Mouse (Mus musculus): ENCODE measurements at regions not wholly inside any gene's neighbourhood (a gene's known extent, or its start where the extent isn't known, plus 50 kb on each side); places are given as distances from the start of the nearest gene placed in this dataset.

GRCm38 (mm10) chr2:46993126-46993525, 1820.8 kb upstream of the Acvr2a start:
- Histone ChIP-seq H3ac (ENCODE audit: control insufficient read depth, insufficient read length, low read depth) (no peak overlapping the region), H3K79me3 (ENCODE audit: low read depth) (no peaks in the 10 kb centered on the region), H3K4me3 (ENCODE audit: insufficient read depth, poor library complexity, severe bottlenecking) (no peak overlapping the region), H3K36me3 (ENCODE audit: control insufficient read depth, insufficient read depth) (no peaks in the 10 kb centered on the region), H3K79me2 (ENCODE audit: control insufficient read depth, insufficient read depth) (no peaks in the 10 kb centered on the region), H3K27me3 (ENCODE audit: control insufficient read depth, insufficient read depth, insufficient read length) (no peaks in the 10 kb centered on the region)
- TF ChIP-seq MYOD1 (IDR thresholded peaks at IDR 0.05; ENCODE audit: control insufficient read depth, insufficient read length, low read depth) (no peak), CEBPB (IDR thresholded peaks at IDR 0.05; ENCODE audit: low read depth) (no peak), MYOG (IDR thresholded peaks at IDR 0.05; ENCODE audit: control insufficient read depth, extremely low read depth, insufficient read length) (no peak), MAX (IDR thresholded peaks at IDR 0.05) (no peak), FOSL1 (IDR thresholded peaks at IDR 0.05; ENCODE audit: insufficient read depth, low read length, poor library complexity, severe bottlenecking) (no peak), USF1 (IDR thresholded peaks at IDR 0.05; ENCODE audit: low read depth) (no peak), CTCF (IDR thresholded peaks at IDR 0.05; ENCODE audit: control insufficient read depth, insufficient read depth, insufficient read length) (no peak)

- TF ChIP-seq CTCF (IDR thresholded peaks at IDR 0.05; ENCODE audit: control insufficient read depth, insufficient read depth, insufficient read length) (no peak), USF1 (IDR thresholded peaks at IDR 0.05; ENCODE audit: low read depth) (no peak), FOSL1 (IDR thresholded peaks at IDR 0.05; ENCODE audit: insufficient read depth, low read length, poor library complexity, severe bottlenecking) (no peak), MYOG (IDR thresholded peaks at IDR 0.05; ENCODE audit: control insufficient read depth, extremely low read depth, insufficient read length) (no peak), MAX (IDR thresholded peaks at IDR 0.05) (no peak), CEBPB (IDR thresholded peaks at IDR 0.05; ENCODE audit: low read depth) (no peak), MYOD1 (IDR thresholded peaks at IDR 0.05; ENCODE audit: control insufficient read depth, insufficient read length, low read depth) (no peak)
- Histone ChIP-seq H3K79me3 (ENCODE audit: low read depth) (no peaks in the 10 kb centered on the region), H3K4me3 (ENCODE audit: insufficient read depth, poor library complexity, severe bottlenecking) (no peak overlapping the region), H3ac (ENCODE audit: control insufficient read depth, insufficient read length, low read depth) (no peak overlapping the region), H3K27me3 (ENCODE audit: control insufficient read depth, insufficient read depth, insufficient read length) (no peaks in the 10 kb centered on the region), H3K79me2 (ENCODE audit: control insufficient read depth, insufficient read depth) (no peaks in the 10 kb centered on the region), H3K36me3 (ENCODE audit: control insufficient read depth, insufficient read depth) (no peaks in the 10 kb centered on the region)
Measured at GRCm38 (mm10) chr2:46992672-46993071, 1821.2 kb upstream of the Acvr2a start.

GRCm38 (mm10) chr2:46986689-46987088, 1827.2 kb upstream of the Acvr2a start:
- H3K79me2 ChIP-seq (ENCODE audit: control insufficient read depth, insufficient read depth) = no peaks in the 10 kb centered on the region
- H3K79me3 ChIP-seq (ENCODE audit: low read depth) = no peaks in the 10 kb centered on the region
- no peak overlapping the region for H3K4me3 ChIP-seq (ENCODE audit: insufficient read depth, poor library complexity, severe bottlenecking)
- H3K27me3 ChIP-seq (ENCODE audit: control insufficient read depth, insufficient read depth, insufficient read length) = no peaks in the 10 kb centered on the region
- H3K36me3 ChIP-seq (ENCODE audit: control insufficient read depth, insufficient read depth) = no peaks in the 10 kb centered on the region
- TF ChIP-seq USF1 (IDR thresholded peaks at IDR 0.05; ENCODE audit: low read depth) (no peak), MYOG (IDR thresholded peaks at IDR 0.05; ENCODE audit: control insufficient read depth, extremely low read depth, insufficient read length) (no peak), CTCF (IDR thresholded peaks at IDR 0.05; ENCODE audit: control insufficient read depth, insufficient read depth, insufficient read length) (no peak), CEBPB (IDR thresholded peaks at IDR 0.05; ENCODE audit: low read depth) (no peak), FOSL1 (IDR thresholded peaks at IDR 0.05; ENCODE audit: insufficient read depth, low read length, poor library complexity, severe bottlenecking) (no peak), MAX (IDR thresholded peaks at IDR 0.05) (no peak), MYOD1 (IDR thresholded peaks at IDR 0.05; ENCODE audit: control insufficient read depth, insufficient read length, low read depth) (no peak)
- H3ac ChIP-seq (ENCODE audit: control insufficient read depth, insufficient read length, low read depth) = no peak overlapping the region

DNA sequence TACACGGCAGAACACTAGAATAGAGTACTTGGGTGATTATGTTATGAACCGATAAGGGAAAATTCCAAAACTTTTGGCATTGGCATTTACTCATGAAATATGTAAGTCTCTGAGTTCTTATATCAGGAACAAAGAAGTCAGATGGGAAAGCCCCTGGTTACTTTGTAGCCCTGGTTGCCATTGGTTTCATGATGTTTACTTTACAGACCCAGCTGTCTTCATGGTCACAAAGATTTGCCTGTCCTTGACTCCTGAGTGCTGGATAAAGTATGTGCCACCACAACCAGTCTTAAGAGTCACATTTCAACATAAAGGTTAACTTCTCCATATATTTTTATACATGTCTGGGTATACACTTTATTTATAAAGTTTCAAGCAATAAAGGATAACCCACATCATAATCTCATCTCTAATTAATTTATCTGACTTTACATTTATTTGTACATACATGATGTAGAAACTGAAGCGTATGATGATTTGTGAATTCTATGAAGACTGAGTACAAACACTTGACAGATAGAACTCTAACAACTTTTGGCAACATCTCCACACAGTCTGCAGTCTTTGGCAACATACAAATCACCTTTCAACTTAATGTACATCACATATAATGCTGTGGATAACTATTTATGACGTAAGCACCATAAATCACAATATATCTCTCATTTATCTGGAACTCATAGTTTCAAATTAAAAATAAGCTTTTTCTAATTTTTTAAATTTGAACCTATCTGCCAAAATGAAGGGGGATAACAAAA, 1827.8 kb upstream of the Acvr2a start:
- no peaks in the 10 kb centered on the region for H3K27me3 ChIP-seq (ENCODE audit: control insufficient read depth, insufficient read depth, insufficient read length)

DNA sequence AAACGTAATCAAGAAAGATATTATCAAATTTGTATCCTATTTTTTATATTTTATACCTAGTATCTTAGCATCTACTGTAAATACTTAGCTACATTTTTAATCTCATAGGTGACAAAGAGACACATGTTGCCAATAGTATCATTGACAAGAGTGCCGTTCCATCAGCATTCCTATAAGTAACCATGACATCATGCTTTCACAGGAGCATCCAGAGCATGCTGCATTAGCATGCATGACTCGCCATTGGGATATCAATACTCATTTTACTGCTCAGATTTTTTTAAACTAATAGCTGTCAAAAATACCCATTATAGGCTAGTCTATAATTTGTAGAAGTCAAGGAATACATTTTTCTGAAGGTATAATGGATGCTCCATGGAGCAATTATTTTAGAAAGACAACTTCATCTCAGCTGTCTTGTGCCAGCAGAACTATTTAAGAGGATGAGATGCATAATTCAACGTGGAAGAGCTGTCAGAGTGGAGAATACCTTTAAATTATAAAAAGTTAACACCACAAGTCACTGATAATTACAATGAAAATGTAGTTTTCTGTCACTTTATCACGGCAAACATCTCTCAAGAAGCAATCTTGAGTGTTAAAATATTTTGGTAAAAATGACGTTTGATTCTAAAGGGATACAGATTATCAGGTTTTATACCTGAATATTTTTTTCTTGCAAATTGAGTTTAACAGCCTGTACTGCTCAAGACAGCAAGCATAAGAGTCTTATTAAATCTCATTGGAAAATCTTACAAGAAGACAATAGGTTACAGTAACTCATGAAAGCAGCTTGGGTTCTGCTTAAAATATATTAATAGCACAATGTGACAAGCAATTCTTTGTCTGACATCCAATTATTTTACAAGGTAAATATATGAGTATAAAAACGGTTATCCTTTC, 1823.7 kb upstream of the Zeb2 start:
- H3K4me3 ChIP-seq (ENCODE audit: insufficient read depth, poor library complexity, severe bottlenecking) = no peak overlapping the region
- H3K27me3 ChIP-seq (ENCODE audit: control insufficient read depth, insufficient read depth, insufficient read length) = no peaks in the 10 kb centered on the region
- H3K79me2 ChIP-seq (ENCODE audit: control insufficient read depth, insufficient read depth) = no peaks in the 10 kb centered on the region
- TF ChIP-seq MAX (IDR thresholded peaks at IDR 0.05) (no peak), CTCF (IDR thresholded peaks at IDR 0.05; ENCODE audit: control insufficient read depth, insufficient read depth, insufficient read length) (no peak), USF1 (IDR thresholded peaks at IDR 0.05; ENCODE audit: low read depth) (no peak), FOSL1 (IDR thresholded peaks at IDR 0.05; ENCODE audit: insufficient read depth, low read length, poor library complexity, severe bottlenecking) (no peak), MYOG (IDR thresholded peaks at IDR 0.05; ENCODE audit: control insufficient read depth, extremely low read depth, insufficient read length) (no peak), MYOD1 (IDR thresholded peaks at IDR 0.05; ENCODE audit: control insufficient read depth, insufficient read length, low read depth) (no peak), CEBPB (IDR thresholded peaks at IDR 0.05; ENCODE audit: low read depth) (no peak)
- H3ac ChIP-seq (ENCODE audit: control insufficient read depth, insufficient read length, low read depth) = no peak overlapping the region
- no peaks in the 10 kb centered on the region for H3K79me3 ChIP-seq (ENCODE audit: low read depth)
- no peaks in the 10 kb centered on the region for H3K36me3 ChIP-seq (ENCODE audit: control insufficient read depth, insufficient read depth)

More for the DNA sequence above, 1827.8 kb upstream of the Acvr2a start:
- TF ChIP-seq MAX (IDR thresholded peaks at IDR 0.05) (no peak), CTCF (IDR thresholded peaks at IDR 0.05; ENCODE audit: control insufficient read depth, insufficient read depth, insufficient read length) (no peak), MYOD1 (IDR thresholded peaks at IDR 0.05; ENCODE audit: control insufficient read depth, insufficient read length, low read depth) (no peak), MYOG (IDR thresholded peaks at IDR 0.05; ENCODE audit: control insufficient read depth, extremely low read depth, insufficient read length) (no peak), USF1 (IDR thresholded peaks at IDR 0.05; ENCODE audit: low read depth) (no peak), FOSL1 (IDR thresholded peaks at IDR 0.05; ENCODE audit: insufficient read depth, low read length, poor library complexity, severe bottlenecking) (no peak), CEBPB (IDR thresholded peaks at IDR 0.05; ENCODE audit: low read depth) (no peak)
- Histone ChIP-seq H3ac (ENCODE audit: control insufficient read depth, insufficient read length, low read depth) (no peak overlapping the region), H3K79me3 (ENCODE audit: low read depth) (no peaks in the 10 kb centered on the region), H3K4me3 (ENCODE audit: insufficient read depth, poor library complexity, severe bottlenecking) (no peak overlapping the region), H3K79me2 (ENCODE audit: control insufficient read depth, insufficient read depth) (no peaks in the 10 kb centered on the region), H3K36me3 (ENCODE audit: control insufficient read depth, insufficient read depth) (no peaks in the 10 kb centered on the region)

All from C2C12 (cell line).